Mouse (Mus musculus) CD4-positive, CD25-positive, alpha-beta regulatory T cell, adult 4 months (primary cell): Measurements from ENCODE around the gene Dtx1. TPM values are rescaled to one million over a fixed set of nuclear protein-coding genes. Genes with fewer than 3 reads are reported as not detected.
A peak's percentile ranks its signal among the peaks of the same experiment; 100 is the strongest.

Source experiments
- ATAC-seq: one replicate; pipeline ENCODE4 v1.8.0; 2017
- polyA plus RNA-seq, 2 experiments: library from polyadenylated mRNA; unstranded; fragments of 100-300 nt; shearing (Covaris generic); gene quantifications; one replicate each; pipeline ENCODE4 v1.2.1; 2017

Dtx1 gene
- polyA plus RNA-seq, result 10 to 100 TPM; 33.4 to 47.7 TPM

DNA sequence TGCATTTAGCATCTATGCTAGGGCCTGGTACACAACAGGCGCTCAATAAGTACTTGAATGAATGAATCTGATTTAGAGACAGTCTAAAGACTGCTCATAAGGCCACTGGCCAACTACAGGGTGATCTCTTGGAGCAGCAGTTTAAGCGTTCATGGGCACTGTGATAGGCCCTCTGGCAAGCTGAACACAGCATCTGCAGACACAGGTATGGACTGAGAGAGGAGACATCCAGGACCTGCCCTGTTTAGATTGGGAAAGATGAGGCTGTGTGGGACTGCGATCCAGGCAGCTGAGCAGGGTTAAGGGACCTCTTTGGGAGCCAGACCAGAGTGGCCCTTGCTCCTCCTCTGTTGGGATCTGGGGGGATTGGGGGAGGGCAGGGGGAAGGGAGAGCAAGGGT lies at the start of gene Dtx1:
TSS of gene Dtx1 (minus strand) at position 101 of the 400 bp plus-strand sequence.
- no peak for ATAC-seq

DNA sequence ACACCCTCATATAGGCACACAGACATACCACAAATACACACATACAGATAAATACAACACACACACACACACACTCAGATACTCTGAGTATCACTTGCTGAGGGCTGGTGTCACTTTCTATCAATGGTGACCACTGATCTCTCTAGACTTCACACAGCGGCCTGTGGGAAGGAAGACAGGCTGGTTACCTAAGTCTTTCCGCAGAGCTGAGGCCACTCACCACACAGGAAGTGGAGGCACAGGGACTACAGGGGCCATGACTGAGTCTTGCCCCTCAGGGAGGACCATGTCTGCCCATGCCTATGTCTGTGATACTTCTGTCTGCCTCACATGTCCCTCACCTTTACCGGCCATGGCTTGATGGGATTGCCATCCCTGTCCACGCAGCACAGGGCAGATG lies 42.5 kb upstream of the Dtx1 start:
- ATAC-seq, result no peak

DNA sequence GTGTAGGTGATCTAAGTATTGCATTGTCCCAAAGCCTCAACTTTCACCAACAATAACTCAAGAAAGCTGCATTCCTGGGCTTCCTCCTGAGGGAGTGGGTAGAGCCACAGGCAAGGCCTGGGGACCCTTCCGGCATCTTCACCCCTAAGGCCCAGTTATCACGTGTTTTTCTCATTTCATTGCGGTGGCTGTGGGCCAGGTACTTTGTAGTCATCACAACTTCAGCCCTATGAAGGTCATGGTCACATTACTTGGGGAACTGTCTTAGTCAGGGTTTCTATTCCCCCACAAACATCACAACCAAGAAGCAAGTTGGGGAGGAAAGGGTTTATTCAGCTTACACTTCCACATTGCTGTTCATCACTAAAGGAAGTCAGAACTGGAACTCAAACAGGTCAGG lies 41.1 kb upstream of the Dtx1 start:
- ATAC-seq, result no peak

DNA sequence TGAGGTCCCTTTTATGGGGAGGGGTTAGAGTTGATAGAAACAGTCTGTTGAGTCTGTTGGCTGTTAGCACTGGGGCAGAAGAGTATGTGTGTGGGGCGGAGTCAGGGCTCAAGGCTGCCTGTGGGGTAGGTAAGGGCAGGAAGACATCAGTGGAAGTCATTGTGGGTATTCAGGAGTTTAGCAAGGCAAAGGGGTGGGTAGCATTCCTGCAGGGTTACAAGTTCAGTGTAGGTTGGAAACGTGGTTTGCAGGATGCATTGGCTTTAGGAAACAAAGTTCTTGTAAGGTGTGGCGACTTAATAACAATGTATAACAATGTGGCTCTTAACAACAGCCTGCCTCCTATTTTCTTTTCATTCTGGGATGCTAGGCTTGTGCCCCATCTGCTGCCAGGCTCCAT lies 39.5 kb upstream of the Dtx1 start:
- ATAC-seq, result no peak

DNA sequence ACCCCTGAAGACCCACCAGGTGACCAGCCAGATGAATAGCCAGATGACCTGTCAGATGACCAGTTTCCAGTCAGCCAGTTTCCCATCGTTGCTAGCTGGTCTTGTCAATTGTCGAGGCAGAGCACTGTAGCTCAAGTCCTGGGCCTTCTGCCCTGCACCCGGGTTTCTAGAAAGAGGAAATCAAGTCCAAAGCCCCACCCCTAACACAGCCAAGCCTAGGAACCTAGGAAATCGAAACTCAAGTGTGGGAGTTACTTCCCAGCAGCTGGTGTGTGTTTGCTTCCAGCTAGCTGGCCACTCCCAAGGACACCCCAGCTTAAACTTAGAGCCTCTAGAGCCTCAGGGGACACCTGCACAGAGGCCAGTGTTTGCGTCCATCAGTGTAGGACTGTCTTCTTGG lies 38.0 kb upstream of the Dtx1 start, which contains the start of gene Oas2:
TSS of gene Oas2 (minus strand) at position 166 of the 400 bp plus-strand sequence.
- ATAC-seq, result no peak

DNA sequence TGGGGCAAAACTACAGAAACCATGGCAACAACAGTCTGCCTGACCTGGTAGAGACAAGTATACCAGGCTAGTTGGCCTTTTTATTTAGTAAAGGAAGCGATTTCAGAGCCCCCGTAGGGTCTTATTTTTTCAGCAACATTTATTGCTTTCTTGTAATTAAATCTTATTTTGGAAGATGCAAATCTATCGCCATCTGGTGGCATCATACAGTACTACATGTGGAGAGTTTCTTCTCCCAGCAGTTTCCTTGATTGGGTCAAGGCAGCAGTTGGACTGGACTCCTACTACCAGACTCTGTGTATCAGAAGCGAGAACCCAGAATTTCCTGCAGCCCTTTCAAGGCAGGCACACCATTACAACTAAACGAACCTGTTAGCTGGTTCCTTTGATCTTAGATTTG lies 34.7 kb upstream of the Dtx1 start:
- no peak for ATAC-seq

DNA sequence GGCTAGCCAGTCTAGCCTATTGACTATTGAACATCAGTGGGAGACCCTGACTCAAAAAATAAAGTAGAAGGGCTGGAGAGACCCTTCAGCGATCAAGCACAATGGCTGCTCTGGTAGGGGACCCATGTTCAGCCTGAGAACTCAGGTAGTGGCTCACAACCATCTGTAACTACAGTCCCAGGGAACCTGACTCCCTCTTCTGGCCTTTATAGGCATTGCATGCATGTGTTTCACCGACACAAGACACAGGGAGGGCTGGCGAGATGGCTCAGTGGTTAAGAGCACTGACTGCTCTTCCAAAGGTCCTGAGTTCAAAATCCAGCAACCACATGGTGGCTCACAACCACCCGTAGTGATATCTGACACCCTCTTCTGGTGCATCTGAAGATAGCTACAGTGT lies 30.4 kb upstream of the Dtx1 start:
- ATAC-seq, result peak; percentile 54

DNA sequence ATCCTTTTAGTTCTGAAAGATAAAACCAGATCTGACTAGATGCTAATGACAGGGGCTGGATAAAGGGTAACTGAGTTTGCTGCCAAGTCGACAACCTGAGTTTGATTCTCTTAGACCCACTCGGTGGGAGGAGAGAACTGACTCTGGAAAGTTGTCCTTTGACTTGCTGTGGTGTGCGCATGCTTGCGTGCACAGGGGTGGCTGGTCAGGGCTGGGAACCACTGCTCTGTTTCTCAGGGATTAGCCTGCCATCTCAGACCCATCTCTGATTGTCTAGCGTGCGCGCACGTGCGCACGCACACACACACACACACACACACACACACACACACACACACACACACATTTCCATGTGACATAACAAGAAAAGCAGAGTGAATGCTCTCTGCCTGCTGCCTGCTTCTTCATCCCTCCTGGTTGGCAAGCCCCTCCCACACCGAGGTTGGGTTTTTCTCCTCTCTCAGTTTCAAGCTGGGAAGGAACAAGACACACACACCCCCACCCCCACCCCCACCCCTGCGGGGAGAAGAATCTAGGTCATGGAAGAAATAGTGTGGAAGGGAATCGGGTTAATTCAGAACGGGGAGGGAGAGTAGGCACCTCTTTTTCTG lies 22.8 kb upstream of the Dtx1 start:
- no peak for ATAC-seq

DNA sequence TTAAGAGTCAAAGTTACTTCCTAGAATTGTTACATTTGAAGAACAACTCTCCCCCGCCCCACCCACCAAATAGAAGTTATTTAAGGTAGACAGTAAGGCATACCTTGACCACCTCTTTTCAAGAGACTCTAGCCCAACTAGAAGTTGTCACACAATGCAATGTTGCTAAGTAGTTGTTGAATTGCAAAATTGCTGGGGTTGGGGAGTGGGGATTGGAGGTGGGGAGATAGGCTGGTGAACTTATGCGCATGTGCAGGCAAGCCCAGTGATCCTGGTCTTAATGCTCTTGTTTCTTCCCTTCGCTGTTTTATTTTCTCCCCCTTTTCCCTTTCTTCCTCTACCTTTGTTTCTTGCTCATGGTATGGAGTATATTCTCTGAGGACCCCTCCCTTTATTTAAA lies 22.0 kb upstream of the Dtx1 start:
- no peak for ATAC-seq

DNA sequence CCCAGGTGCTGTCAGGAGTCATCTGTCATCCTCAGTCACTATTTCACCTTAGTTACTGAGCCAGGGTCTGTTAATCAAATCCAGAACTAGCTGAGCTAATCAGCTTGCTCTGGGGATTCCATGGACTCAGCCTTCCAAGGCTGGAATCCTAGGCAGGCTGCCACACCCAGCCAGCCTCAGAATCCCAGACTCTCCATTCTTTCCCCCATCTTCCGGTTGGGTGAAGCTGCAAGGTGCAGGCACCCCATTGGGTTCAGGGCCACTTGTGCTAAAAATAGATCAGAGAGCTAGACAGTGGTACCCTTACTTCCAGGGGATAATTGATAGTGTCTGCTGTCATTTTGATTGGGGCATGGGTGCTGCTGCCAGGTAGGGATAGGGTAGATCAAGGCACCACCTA lies 21.0 kb upstream of the Dtx1 start:
- no peak for ATAC-seq

DNA sequence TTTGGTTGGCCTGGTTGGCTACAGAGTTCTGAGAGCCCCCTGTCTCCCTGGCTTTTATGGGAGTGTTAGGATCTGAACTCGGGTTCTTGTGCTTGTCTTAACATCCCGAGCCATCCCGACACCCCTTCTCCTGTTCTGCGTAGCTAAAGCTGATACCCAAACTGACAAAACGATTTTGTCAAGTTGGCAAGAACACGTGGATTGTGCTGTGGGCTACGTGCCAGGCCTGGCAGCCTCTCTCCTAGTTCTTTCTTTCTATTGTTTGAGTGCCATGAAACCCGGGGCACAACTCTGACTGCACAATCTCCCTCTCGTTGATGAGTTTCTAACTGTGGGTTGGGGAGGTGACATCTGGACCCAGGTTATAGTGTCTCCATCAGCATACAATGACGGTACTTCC lies 17.6 kb upstream of the Dtx1 start:
- ATAC-seq, result no peak

DNA sequence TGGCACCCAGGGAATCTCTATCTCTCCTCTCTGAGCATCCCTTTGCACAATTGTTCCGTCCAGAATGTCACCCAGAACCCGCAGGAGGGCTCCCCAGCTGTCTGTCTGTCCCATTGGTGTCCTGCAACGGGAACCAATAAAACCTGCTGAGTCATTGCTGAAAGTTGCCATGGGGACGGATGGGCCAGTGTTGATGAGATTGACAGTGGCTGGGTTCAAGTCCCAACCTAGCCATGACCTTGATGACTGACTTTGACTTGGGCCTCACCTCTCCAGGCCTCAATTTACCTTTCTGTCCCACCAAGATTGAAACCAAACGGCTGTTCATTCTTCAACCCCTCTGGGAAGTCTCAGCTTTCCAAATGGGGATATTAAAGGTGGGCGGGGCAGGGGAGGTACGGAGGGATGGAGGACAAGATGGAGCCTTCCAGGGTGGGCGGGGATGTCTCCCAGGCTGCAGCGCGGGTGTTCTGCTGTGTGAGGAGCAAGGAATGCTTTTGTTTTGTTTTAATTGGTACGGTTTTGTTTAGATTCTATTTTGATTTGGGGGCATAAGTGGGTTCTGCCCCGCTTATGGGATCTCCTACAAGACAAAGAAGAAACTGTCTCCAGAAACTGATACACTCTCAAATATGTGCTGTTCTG lies 14.2 kb upstream of the Dtx1 start:
- no peak for ATAC-seq

DNA sequence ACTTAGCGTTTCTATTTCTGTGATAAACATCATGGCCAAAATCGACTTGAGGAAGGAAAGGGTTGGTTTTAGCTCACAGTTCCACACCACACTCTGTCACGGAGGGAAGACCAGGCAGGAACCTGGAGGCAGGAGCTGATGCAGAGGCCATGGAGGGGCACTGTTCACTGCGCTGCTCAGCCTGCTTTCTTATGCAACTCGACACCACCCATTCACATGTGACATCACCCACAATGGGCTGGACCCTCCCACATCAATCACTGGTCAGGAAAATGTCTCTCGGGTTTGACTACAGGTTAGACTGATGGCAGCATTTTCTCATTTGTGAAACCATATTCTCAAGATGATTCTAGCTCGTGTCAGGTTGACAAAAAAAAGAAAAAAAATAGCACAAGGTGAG lies 9.3 kb upstream of the Dtx1 start:
- no peak for ATAC-seq

DNA sequence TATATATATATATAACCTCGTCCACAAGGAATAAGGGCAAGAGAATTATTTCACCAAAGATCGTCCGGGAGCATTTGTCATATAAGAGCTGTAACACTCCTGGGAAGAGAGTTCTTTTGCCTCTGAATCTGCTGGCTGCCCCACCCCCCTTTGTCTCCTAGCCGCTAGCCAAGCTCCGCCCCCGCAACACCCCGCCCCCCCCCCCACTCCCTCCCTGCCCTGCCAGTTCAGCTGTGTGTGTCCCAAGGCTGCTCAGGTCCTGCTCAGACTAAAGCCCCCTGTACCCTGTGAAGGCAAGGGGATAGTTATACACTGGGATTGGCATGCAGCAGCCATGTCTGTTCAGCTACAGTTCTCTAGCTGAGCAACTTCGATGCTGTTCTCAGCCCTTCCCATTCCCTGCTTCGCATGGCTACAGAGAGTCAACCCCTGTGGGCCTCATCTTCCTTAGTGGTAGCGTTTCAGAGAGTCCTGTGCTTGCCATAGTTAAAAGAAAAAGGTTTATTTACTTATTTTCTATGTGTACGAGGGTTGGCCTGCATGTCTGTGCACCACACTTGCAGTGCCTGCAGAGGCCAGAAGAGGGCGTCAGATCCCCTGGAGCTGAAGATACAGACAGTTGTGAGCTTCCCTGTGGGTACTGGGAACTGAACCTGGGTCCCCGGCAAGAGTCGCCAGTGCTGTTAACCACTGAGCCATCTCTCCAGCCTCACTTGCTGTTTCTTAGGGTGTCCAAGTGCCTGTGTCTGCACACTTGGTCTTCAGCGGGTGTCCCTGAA lies 7.1 kb upstream of the Dtx1 start:
- ATAC-seq, result no peak

DNA sequence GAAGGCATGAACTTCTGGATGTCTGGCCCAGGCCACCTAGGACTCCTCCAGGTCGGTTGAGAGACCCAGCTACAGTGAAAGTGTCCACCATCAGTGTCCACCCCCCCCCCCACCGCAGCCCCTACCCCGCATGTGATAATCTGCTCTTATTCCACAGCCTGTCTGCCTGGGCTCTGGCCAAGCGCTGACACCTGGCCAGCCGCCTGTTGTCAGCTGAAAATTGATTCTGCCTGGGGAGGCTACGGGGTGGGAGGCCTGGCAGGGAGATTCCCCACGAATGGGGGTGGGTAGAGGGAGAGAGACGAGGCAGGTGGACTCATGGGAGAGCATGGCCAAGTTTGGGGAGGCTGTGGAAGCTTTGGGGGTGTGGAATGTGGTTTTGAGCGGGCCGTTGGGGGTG lies 5.4 kb upstream of the Dtx1 start:
- no peak for ATAC-seq

DNA sequence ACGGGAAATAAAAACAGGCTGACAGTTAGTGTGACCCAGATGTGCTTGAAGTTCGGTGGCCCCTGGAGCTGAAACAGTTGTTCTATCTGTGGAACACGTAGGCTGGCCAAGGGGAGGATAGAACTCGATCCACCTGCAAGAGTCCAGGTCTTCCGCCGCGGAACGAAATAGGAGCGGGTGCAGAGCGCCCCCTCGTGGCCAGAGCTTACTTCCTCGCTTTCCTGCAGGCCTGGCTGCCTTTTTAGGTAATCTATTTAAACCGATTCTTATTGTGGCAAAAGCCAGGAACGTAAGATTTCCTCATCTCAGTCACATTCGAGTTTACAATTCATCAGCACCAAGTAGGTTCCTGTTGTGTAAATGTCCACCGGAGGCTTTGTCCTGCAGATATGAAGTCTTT lies 2.6 kb upstream of the Dtx1 start:
- peak; percentile 56 for ATAC-seq

DNA sequence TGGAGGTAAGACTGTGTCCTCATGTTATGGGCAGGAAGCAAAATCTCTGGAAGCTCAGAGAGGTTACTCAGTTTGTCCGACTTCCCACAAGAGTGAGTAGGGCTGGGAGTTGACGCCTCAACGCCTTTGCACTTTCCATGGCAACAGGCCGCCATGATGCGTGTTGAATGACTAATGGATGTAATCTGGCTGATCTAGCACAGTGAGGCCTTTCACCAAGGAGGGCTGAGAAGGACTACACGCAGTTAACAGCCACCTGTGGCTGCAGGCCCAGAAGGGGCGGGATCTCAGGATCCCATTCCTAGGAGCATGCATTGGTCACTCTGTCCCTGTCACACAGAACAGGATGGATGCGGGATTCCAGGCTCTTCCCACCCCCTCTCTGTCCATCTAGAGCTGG lies 994 bp upstream of the Dtx1 start:
- ATAC-seq, result no peak

DNA sequence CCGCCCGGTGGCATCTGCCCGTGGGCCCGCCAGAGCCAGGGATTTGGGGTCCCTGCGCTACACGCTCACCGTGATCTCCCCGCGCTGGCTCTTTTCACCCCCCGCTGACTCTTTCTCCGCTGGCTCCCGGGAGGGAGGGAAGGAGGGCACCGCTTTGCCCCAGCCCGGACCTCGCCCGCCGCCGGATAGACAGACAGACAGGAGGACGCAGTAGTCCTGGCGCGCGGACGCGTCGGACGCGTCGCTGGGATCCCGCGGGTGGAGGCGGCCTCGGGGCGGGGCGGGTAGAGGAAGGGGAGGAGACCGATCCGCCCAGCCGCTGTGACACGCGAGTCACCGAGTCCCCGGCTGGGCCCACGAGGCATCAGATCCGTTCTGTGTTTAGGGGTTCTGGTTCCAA lies 311 bp downstream of the Dtx1 start:
- ATAC-seq, result peak; percentile 87

DNA sequence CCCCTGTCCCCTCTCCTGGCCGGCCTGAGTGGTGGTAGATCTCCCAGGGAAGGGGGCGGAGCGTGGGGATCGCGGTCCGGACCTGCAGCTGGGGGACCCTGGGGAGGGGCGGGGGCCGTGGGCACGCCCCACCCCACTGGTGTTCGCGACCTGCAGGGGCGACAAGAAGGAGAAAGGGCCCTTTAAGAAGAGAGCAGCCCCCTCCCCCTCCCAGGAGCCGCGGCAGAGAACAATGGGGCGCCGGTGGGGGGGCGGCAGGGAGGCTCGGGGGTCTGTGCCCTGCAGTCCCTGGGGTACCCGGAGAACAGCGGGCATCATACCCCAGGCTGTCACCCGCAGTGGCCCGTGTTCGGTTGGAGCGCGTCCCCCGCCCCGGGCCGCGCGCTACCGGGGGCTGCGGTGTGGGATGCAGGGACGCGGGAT lies 890 bp downstream of the Dtx1 start:
- ATAC-seq, result no peak

DNA sequence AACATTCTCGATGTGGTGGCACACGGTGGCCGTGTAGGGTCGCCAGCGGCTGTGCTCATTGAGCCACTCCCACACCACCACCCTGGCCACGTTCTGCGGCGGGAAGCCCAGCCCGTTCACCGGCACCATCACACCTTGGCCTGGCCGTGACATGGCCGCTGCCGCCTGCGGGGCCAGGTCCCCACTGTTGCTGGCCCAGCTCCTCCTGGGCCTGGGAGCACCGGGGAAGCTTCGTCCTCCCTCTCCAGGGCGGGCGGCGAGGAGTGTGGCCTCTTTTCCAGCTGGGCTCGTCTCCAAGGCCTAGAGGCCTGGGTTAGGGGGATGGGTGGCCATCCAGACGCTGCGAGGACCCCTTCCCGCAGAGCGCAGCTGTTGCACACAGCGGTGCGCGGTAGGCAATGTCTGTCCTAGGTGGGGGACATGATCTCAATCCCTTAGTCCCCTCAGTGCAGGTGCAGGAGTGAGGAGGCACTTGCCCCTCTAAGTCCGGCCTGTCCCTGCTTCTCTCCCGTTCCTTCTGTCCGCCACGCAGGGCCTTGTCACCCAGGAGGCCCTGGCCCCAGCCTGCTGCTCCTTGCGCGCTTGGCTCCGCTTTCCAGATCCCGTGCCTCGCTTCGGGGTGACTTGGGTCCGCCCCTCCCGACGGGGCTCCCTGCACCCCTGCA lies 1.4 kb downstream of the Dtx1 start:
- ATAC-seq, result no peak

DNA sequence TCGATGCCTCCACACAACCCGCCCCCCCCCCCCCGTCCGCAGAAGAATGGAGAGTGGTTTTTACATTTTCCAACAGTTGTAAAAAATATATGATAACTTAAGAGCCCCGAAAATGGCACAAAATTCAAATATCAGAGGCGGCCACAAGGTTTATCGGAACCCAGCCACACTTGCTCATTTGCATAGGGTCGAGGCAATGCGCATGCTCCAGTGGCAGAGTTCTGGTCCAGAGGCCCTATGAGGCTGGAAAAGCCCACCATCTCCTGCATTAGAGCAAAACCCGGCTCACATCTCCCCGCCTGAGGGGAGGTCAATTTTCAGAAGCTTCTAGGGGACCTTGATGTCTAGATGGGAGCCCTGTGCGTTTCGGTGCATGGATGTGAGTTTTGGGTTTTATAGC lies 4.8 kb downstream of the Dtx1 start:
- ATAC-seq, result no peak

DNA sequence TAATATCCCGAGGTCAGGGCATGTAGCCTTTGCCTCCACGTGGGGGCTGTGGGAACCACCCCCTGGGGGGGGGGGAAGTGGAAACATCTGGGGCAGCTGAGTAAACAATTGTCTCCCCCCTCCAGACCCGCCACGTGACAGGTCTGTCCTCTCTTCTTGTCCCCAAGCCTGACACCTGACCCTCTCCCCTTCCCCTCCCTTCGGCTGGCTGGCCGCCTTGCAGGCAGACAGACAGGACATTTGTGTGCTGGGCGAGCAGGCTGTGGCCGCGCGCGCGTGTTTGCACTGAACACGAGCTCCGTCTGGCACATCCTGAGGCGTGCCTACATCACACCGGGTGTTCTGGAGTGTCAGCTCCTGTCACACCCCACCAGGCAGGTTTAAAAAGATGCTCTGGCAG lies 5.2 kb downstream of the Dtx1 start:
- no peak for ATAC-seq

DNA sequence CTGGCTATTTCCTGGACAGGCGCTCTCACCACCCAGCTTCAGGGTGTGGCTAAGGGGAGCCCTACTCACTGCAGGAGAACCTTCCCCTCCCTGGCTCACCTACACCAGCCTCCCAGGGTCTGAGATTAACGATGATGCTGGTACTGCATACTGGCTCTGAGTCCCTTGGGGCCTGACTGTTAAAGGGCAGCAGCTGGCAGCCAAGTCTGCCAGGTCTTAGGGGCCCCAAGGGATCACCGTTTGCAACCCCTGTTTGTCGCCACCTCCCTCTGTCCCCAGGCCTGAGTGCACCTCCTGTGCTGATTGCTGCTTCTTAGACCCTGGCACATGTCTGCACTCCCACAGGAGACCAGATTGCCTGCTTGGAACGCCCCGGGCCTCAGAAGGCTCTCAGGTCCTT lies 7.3 kb downstream of the Dtx1 start:
- ATAC-seq, result no peak

DNA sequence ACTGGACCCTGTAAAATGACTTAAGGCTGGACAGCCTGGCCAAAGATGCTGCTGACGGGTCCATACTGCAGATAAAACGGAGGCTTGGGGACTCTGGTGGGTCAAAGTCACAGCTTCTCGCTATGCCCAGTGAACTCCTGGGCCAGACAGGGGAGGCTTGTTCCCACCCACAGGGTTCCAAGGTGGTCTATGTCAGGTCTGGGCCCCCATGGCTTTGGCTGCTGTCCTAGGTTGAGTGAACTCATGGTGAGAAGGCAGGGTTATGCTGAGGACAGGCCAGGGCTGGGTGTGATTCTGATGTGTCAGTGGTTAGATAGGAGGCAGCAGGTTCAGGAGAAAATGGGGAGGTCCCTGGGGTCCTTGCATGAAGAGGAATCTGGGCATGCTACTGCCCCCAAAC lies 8.1 kb downstream of the Dtx1 start:
- no peak for ATAC-seq
